Mouse (Mus musculus) liver, embryonic 15.5 days (tissue): ENCODE measurements at regions not wholly inside any gene's neighbourhood (a gene's known extent, or its start where the extent isn't known, plus 50 kb on each side); places are given as distances from the start of the nearest gene placed in this dataset.
A peak's percentile ranks its signal among the peaks of the same experiment; 100 is the strongest.

Source experiments
- ATAC-seq: fragments of 200-750 bp; cut with Nextera tagmentation; 2 replicates; pipeline ENCODE4 v1.8.0; 2017; ENCODE audit warnings: moderate number of reproducible peaks, mild to moderate bottlenecking, moderate library complexity; ENCODE audit not compliant: insufficient read depth
- H3K27ac ChIP-seq: fragments of 300-500 bp; sonication (generic); replicated peaks from 2 replicates; pipeline ENCODE4 v1.5.1; 2015; ENCODE audit warnings: mild to moderate bottlenecking, inconsistent platforms
- H3K27me3 ChIP-seq: fragments of 300-500 bp; sonication (generic); 2 replicates; pipeline ENCODE4 v1.6.1; 2015; ENCODE audit warnings: mild to moderate bottlenecking, inconsistent platforms
- H3K36me3 ChIP-seq: fragments of 300-500 bp; sonication (generic); replicated peaks from 2 replicates; pipeline ENCODE4 v1.6.1; 2015; ENCODE audit warnings: moderate library complexity, mild to moderate bottlenecking, inconsistent platforms
- H3K4me1 ChIP-seq: fragments of 300-500 bp; sonication (generic); replicated peaks from 2 replicates; pipeline ENCODE4 v1.6.1; 2015; ENCODE audit warnings: inconsistent platforms
- H3K4me2 ChIP-seq: fragments of 300-500 bp; sonication (generic); 2 replicates; pipeline ENCODE4 v1.6.1; 2015; ENCODE audit warnings: moderate library complexity, mild to moderate bottlenecking, inconsistent platforms
- H3K4me3 ChIP-seq: fragments of 300-500 bp; sonication (generic); replicated peaks from 2 replicates; pipeline ENCODE4 v1.5.1; 2015; ENCODE audit warnings: mild to moderate bottlenecking, inconsistent platforms
- H3K9ac ChIP-seq: fragments of 300-500 bp; sonication (generic); 2 replicates; pipeline ENCODE4 v1.6.1; 2015; ENCODE audit warnings: moderate library complexity, mild to moderate bottlenecking, inconsistent platforms
- H3K9me3 ChIP-seq: fragments of 300-500 bp; sonication (generic); replicated peaks from 2 replicates; pipeline ENCODE4 v1.6.1; 2016; ENCODE audit warnings: inconsistent platforms
- WGBS: fragments of 180-500 bp; shearing (Covaris S2); methylation state at CpG from one replicate; pipeline ENCODE4 v1.1.7; 2015; ENCODE audit warnings: mixed read lengths; ENCODE audit not compliant: insufficient replicate concordance; 5-methylcytosine and 5-hydroxymethylcytosine counted together

DNA sequence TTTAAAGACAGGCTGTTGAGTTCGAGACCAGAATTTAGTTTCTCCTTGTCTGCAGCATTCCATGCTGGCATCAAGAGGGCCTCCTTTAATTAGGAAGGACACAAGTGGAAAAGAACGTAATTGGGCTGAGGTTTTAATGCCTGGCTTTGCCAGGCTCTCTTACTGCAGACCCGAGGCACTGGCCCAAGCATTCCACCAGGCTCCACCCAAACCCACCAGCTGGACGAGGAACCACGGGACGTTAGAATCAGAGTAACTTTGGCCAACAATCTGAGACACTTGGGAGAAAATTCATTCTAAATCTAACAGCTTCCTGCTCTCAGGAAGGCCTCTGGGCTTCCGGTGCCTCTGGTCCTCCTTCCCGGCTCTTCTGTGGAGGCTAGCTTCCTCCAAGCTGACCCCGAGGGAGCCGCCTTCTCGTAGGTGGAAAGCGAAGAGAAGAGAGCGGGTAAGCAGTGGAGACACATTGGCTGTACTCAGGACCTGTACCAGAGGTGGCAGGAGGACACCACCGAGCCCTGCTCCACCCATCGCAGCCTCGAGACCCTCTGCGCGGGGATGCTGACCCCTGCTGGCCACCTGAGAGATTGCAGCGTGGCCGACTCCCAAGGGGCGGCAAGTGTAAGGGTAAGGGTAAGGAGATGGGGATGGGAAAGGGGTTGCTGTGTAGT, 105.5 kb downstream of the Tmem17 start:
- Histone ChIP-seq H3K4me2 (peak overlapping the region; percentile 62), H3K36me3 (no peaks in the 10 kb centered on the region), H3K27me3 (no peaks in the 10 kb centered on the region), H3K4me3 (0 out of 2 replicates have a peak overlapping the region, but pooled peaks have one; percentile 27), H3K4me1 (no peaks in the 10 kb centered on the region), H3K9me3 (no peaks in the 10 kb centered on the region), H3K9ac (no peak overlapping the region), H3K27ac (no peak overlapping the region)
- peak; percentile 51; the same call in 1 of the 2 replicates for ATAC-seq
- WGBS, result 8% methylated on average over 21 of the region's 21 CpGs

DNA sequence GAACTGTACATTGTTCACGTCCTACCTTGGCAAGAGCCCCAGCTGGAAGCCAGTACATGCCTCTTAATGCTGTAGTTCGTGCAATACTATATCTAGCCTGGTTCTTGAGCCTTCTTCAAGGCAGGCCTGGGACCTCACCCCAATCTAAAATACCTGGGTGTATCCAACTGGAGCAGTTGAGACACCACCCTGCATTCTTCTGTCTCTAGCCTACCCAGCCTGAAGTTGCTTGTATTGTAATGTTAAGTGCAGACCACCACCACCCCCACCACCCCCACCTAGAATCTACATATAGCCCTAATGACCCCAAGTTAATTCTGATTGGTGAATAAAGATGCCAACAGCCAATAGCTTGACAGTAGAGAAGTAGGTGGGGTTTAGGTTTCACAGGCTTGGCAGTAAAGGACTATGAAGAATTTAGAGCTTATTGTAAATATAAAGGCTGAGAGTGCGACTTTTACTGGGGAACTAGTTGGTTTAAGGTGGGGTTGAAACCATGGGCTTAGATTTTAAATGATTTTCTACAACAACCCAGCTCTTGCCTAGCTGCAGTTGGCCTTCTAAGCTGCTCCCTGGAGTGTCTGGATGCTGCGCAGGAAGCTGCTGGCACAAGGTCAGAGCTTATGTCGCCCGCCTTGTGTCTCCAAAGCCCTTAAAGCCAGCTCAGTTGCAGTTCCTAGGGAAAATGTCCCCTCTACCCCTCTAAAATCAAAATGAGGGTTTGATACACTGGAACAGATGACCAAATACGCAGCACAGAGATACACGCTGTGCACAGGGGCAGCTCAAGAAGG, 109.2 kb downstream of the Tmem17 start:
- Histone ChIP-seq H3K9me3 (no peaks in the 10 kb centered on the region), H3K4me3 (no peak overlapping the region), H3K27me3 (no peaks in the 10 kb centered on the region), H3K27ac (no peak overlapping the region), H3K4me2 (no peak overlapping the region), H3K9ac (no peak overlapping the region), H3K4me1 (no peaks in the 10 kb centered on the region), H3K36me3 (no peaks in the 10 kb centered on the region)
- no peak for ATAC-seq
- 63% methylated on average over 8 of the region's 8 CpGs for WGBS

DNA sequence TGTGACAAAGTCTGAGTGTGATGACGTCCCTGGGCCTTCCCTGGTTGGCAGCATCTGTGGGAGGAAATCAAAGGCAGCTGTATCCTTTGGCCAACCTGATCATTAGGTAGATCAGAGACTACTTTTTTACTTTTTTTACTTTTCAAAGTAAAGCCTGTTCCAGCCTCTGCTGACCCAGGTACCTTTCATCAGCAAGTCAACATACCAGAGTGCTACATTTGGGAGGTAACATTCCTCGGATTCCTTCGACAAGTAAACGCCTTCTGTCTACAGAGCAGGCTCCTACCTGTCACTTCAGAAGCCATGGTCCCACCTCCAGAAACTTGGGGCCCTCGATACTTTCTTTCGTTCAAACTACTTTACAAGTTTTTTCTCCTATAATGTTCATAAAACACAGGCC, 110.0 kb downstream of the Tmem17 start:
- Histone ChIP-seq H3K9me3 (no peaks in the 10 kb centered on the region), H3K4me1 (no peaks in the 10 kb centered on the region), H3K4me3 (no peak overlapping the region), H3K36me3 (no peaks in the 10 kb centered on the region), H3K27ac (no peak overlapping the region), H3K4me2 (no peak overlapping the region), H3K9ac (no peak overlapping the region), H3K27me3 (no peaks in the 10 kb centered on the region)
- WGBS, result 45% methylated on average over 6 of the region's 6 CpGs
- ATAC-seq, result no peak

DNA sequence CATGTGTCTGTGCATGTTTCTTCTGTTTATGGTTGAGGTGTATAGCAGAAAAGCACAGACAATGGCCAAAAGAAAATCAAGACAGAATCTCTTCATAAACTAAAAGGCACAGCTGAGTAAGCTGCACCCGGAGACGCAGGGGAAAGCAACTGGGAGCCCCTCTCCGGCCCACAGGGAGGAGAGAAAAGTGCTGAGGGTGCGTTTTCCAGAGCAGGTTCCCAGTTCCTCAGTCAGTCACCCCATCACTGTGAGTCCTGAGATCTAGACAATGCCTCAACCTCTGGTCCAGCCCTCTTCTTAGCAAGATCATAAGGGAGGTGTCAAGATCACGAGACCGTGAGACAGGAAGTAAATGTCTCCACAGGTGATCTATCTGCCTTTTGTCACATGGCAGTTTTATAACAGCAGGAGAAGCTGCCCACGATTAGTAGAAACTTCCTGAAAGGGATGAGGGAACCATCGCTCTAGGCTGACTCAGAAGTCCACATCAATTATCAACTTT, 110.7 kb downstream of the Tmem17 start:
- no peaks in the 10 kb centered on the region for H3K36me3 ChIP-seq
- no peak overlapping the region for H3K4me3 ChIP-seq
- H3K27me3 ChIP-seq, result no peaks in the 10 kb centered on the region
- no peak overlapping the region for H3K27ac ChIP-seq
- H3K9me3 ChIP-seq, result no peaks in the 10 kb centered on the region
- no peak overlapping the region for H3K4me2 ChIP-seq
- no peak for ATAC-seq
- no peak overlapping the region for H3K9ac ChIP-seq
- 39% methylated on average over 8 of the region's 8 CpGs for WGBS
- H3K4me1 ChIP-seq, result no peaks in the 10 kb centered on the region

DNA sequence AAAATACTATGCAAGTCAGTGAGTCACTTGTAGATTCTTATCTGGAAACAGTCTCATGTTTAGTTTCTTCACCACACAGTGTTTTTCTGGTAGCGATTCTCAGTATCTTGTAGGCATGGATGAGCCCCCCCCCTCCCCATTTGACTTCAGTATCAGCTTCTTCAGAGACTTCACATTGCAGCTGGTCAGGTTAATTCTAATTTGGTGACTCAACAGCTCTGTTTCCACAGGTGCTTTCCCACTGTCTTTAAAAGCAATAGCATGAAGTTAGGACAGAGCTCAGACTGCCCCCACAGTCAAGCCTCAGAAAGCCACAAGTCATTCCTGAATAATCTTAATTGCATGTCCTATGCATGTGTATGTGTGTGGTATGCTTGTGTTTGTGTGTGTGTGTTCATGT, 114.5 kb downstream of the Tmem17 start:
- WGBS, result 41% methylated on average over 1 of the region's 1 CpGs
- no peaks in the 10 kb centered on the region for H3K9me3 ChIP-seq
- H3K36me3 ChIP-seq, result no peaks in the 10 kb centered on the region
- no peak overlapping the region for H3K9ac ChIP-seq
- H3K4me2 ChIP-seq, result no peak overlapping the region
- peaks cover 8% of the 10 kb centered on the region; the same call in 1 of the 2 replicates for H3K4me1 ChIP-seq
- no peak for ATAC-seq
- no peaks in the 10 kb centered on the region for H3K27me3 ChIP-seq
- H3K4me3 ChIP-seq, result no peak overlapping the region
- no peak overlapping the region for H3K27ac ChIP-seq

DNA sequence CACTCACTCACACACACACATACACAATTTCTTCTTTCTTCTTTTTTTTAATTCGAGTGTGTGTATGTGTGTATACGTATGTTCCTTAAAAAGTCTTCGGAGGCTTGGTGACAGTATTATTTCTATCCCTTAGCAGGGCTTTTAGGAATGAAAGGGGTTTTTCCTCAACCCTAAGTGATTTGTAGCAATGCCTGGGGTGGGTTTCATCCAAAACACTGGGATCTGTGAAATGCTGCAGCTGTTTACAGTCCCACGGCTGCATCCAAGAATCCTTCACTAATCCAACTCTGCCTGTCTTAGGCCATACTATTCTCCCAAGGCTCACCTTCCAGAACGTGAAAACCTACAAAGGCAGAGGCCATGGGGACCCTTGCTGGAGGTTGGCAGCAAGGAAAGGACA, 116.6 kb downstream of the Tmem17 start:
- no peak overlapping the region for H3K27ac ChIP-seq
- no peaks in the 10 kb centered on the region for H3K9me3 ChIP-seq
- no peak overlapping the region for H3K9ac ChIP-seq
- no peak overlapping the region for H3K4me3 ChIP-seq
- H3K36me3 ChIP-seq, result no peaks in the 10 kb centered on the region
- H3K4me1 ChIP-seq, result peaks cover 13% of the 10 kb centered on the region; the same call in 1 of the 2 replicates
- H3K4me2 ChIP-seq, result no peak overlapping the region
- no peak for ATAC-seq
- H3K27me3 ChIP-seq, result no peaks in the 10 kb centered on the region
- 73% methylated on average over 5 of the region's 5 CpGs for WGBS

DNA sequence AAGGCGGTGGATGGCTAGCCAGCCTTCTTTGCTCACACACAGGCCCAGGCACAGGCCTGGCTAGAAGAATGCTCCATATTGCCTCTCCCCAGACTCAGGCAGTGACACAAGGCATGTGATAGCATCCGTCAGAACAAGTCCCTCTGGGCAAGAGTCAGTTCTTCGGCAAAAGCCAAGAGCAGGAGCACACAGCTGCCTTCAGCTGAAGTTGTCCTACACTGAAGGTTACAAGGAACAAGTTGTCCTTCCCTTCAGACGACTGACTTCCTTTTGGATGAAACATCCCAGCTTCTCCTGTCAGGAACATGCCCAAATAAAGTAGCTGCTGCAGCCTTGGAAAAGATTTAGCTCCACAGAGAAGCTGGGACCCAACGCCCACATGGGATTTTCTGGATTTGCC, 117.1 kb downstream of the Tmem17 start:
- no peak overlapping the region for H3K27ac ChIP-seq
- no peak overlapping the region for H3K4me3 ChIP-seq
- no peak for ATAC-seq
- peaks cover 13% of the 10 kb centered on the region; the same call in 1 of the 2 replicates for H3K4me1 ChIP-seq
- no peaks in the 10 kb centered on the region for H3K36me3 ChIP-seq
- no peak overlapping the region for H3K9ac ChIP-seq
- no peaks in the 10 kb centered on the region for H3K27me3 ChIP-seq
- H3K4me2 ChIP-seq, result no peak overlapping the region
- H3K9me3 ChIP-seq, result no peaks in the 10 kb centered on the region
- WGBS, result 45% methylated on average over 5 of the region's 5 CpGs

DNA sequence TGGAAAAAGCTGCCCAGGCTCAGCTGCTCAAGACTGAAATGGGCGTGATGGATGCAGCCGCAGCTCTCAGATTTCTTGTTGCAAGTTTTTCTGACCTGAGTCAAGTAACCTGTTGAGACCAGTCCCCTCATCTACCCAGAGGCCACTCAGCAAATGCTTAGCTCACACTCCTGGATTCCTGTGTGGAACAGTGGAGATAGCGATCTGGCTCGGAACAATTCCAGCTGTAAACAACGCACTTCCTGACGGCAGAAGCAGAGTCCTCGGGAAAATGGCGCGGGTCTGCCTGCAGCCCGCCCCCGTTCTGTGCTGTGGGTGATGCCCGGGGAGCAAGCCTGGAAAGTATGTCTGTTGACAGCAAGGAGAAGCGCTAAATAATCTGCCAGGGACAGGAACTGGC, 117.7 kb downstream of the Tmem17 start:
- no peak overlapping the region for H3K27ac ChIP-seq
- no peak overlapping the region for H3K4me3 ChIP-seq
- H3K4me2 ChIP-seq, result peak overlapping the region; percentile 36
- no peaks in the 10 kb centered on the region for H3K36me3 ChIP-seq
- WGBS, result 9% methylated on average over 13 of the region's 13 CpGs
- no peak for ATAC-seq
- H3K9me3 ChIP-seq, result no peaks in the 10 kb centered on the region
- H3K9ac ChIP-seq, result no peak overlapping the region
- no peaks in the 10 kb centered on the region for H3K27me3 ChIP-seq
- peaks cover 13% of the 10 kb centered on the region; the same call in 1 of the 2 replicates for H3K4me1 ChIP-seq

DNA sequence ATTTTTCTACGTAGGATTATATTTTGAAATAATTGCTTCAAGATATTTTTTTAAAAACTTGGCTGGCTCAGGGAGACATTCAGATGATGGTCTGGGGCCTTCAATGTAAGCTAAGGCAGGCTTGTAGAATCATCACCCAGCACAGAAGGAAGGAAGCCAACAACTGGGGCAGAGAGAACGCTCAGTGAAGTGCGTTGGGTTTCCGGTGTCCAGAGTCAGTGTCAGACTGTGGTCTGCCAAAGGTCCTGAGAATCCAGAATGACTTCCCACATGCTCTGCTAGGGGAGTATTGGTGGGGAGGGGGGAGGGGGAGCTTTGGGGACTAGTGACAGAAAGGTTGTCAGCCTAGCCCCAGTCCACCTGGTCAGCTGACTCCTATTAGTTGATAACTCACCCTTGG, 118.1 kb downstream of the Tmem17 start:
- Histone ChIP-seq H3K27ac (no peak overlapping the region), H3K9me3 (no peaks in the 10 kb centered on the region), H3K4me1 (peaks cover 13% of the 10 kb centered on the region; the same call in 1 of the 2 replicates), H3K27me3 (no peaks in the 10 kb centered on the region), H3K36me3 (no peaks in the 10 kb centered on the region), H3K4me2 (peak overlapping the region; percentile 36), H3K4me3 (no peak overlapping the region), H3K9ac (no peak overlapping the region)
- WGBS, result 10% methylated on average over 4 of the region's 4 CpGs
- ATAC-seq, result no peak

DNA sequence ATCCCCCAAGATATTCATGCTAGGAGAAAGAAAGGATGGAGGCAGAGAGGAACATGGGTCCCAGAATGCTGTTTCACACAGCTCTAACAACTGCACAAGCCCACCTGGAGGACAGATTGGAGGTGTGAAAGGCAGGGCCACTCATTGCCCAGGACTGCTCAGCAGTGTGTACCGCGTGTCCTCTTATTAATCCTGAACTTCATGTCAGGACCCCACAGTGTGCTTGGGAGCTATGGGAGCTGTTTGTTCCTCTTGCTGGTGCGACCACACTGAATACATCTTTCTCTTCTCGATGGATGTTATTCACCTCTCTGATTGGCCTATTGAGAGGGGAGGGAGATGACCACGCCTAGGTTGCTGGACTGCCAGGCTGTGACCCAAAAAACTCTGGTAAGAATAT, 119.1 kb downstream of the Tmem17 start:
- Histone ChIP-seq H3K4me2 (no peak overlapping the region), H3K4me3 (no peak overlapping the region), H3K9ac (no peak overlapping the region), H3K27ac (no peak overlapping the region), H3K36me3 (no peaks in the 10 kb centered on the region), H3K27me3 (no peaks in the 10 kb centered on the region), H3K4me1 (peaks cover 13% of the 10 kb centered on the region; the same call in 1 of the 2 replicates), H3K9me3 (no peaks in the 10 kb centered on the region)
- WGBS, result 67% methylated on average over 5 of the region's 5 CpGs
- no peak for ATAC-seq

DNA sequence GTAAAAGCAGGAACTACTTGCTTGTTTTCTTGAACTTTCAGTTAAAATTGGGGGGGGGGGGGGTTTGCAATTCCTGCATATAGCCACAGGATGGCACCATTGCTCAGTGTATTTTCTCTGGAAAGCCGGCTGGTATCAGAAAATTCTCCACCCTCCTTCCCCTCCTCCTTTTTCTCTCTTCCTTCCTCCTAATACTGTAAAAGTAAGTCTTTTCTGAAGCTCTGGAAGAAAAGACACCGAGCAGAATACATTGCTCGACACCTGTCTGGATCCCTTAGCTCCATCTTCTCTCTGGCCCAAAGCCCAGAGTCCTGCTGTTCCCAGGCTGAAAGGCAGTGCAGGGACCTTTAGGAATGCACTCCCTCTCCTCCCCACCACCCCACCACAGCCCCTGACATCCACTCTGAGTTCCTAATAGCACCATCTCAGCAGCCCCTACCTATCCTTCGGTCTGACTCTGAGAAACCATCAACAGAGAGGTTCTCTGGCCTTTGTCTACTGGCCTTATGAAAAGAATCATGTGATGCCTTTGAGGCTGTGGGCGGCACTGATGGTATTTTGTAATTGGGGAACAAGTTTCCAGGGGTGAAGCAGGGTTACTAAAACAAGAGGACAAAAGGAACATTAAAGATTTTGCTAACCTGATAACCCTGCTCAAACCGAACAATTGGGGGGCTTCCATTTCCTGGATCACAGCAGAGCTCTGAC, 119.9 kb downstream of the Tmem17 start:
- no peaks in the 10 kb centered on the region for H3K9me3 ChIP-seq
- H3K27ac ChIP-seq, result no peak overlapping the region
- H3K36me3 ChIP-seq, result no peaks in the 10 kb centered on the region
- no peak for ATAC-seq
- H3K4me1 ChIP-seq, result peaks cover 13% of the 10 kb centered on the region; the same call in 1 of the 2 replicates
- 12% methylated on average over 6 of the region's 6 CpGs for WGBS
- no peak overlapping the region for H3K9ac ChIP-seq
- no peaks in the 10 kb centered on the region for H3K27me3 ChIP-seq
- no peak overlapping the region for H3K4me3 ChIP-seq
- H3K4me2 ChIP-seq, result no peak overlapping the region
